Mouse (Mus musculus): ENCODE results near the gene Cxcl16.
"Not testable (repeated sequence)": the region's sequence is repeated elsewhere in the genome, so short reads cannot be mapped to it uniquely, and the experiment has no call there.

Gene Cxcl16

DNA sequence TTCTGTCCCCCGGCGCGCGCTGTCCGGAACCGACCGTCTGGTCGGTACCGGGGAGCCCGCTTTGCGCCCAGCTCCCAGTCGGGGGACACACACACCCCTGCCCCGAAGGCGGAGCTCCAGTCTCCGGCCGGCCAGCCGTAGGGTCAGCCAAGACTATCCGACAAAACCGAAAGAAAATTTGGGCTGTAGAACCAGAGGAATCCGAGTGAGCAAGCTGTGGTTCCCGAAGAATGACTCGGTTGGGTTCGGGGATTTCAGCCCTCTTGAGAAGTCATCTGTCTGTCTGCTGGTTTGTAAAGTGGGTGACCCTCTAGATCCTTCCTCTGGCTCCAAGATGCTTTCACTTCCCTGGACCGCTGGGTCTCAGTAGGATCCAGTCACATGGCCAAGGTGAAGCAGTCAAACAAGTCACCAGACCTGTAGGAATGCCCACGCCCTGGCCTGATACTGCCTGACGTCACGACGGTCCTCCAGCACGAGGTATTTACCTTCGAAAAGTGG lies at the start of gene Cxcl16:
Cxcl16 (minus strand) TSS at position 384 of the 501 bp plus-strand sequence.
- DNase-seq (ENCODE audit: low spot score in 2 of 2): no peak

DNA sequence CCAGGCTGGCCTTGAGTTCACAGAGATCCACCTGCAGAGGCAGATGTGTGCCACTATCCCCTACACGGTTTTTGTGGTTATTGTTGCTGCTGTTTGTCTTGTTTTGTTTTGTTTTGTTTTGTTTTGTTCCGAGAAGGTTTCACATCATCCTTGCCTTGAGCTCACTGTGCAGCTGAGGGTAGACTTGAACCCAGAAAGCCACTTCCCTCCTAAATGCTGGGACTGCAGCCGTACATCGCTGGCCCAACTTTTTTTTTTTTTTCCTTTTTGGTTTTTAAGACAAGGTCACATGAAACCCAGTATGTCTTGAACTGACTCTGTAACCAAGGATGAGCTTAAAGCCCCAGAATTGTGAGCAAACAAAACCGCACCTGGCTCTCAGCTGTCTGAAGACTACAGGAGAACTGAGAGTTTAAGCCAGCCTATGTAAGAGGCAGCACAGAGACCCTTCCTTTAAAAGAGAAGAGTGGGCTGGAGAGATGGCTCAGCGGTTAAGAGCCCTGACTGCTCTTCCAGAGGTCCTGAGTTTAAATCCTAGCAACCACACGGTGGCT lies 47.3 kb upstream of the Cxcl16 start:
- no peak for DNase-seq (ENCODE audit: low spot score in 2 of 2)

DNA sequence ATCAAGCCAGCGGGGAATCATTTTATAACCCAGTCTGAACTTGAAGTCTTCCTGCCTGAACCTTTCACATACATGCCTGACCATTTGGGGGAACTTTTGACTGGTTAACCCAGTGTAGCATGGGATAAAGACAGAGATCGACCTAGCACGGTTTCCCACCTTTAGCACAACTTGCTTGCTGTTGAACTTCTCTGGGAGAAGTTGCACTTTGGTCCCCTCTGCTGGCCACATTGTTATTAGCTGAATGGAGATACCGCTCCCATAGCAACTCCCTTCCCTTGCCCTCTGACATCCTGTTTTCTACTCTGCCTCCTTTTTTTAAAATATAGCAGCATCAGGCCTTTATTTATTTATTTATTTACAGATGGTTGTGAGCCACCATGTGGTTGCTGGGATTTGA lies 46.6 kb upstream of the Cxcl16 start:
- DNase-seq (ENCODE audit: low spot score in 2 of 2): peak in 1 of 2 experiments; percentile 69

DNA sequence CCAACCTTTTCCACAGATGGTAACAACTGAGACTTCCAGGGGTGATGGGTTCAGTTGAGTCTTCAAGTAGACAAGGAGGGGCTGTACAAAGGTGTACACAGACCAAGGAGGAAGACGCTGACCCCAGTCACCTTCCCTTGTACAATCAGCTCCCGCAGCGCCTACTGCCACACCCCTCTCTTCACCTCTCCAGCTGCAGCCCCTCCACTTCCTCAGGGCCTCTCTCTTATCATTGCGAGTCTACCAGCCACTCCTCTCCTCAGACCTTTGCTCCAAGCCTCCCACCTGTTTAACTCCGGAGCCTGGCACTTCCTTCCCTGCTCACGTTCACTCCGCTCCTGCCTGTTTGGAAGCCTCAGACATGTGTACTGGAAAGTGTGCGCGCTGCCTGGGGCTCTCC lies 45.2 kb upstream of the Cxcl16 start, which contains the start of gene Tm4sf5:
Tm4sf5 (plus strand) TSS at position 275 of the 400 bp plus-strand sequence.
- DNase-seq (ENCODE audit: low spot score in 2 of 2): no peak

DNA sequence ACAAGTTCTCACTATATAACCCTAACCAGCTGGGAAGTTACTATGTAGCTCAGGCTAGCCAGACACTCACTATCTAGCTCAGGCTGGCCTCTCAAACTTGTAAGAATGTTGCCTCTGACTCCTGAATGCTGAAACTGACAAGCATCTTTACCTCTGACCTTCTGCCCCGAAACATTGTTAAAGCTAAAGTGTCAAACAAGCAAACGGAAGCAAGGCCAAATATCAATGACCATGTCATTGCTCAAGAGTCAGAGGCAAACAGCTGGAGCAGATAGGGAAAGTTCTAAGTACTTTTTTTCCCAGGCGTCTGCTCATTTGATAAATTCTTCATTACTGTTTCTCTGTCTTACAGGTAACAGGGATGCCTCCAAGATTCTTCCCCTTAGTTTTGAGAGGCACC lies 42.2 kb upstream of the Cxcl16 start:
- no peak for DNase-seq (ENCODE audit: low spot score in 2 of 2)

DNA sequence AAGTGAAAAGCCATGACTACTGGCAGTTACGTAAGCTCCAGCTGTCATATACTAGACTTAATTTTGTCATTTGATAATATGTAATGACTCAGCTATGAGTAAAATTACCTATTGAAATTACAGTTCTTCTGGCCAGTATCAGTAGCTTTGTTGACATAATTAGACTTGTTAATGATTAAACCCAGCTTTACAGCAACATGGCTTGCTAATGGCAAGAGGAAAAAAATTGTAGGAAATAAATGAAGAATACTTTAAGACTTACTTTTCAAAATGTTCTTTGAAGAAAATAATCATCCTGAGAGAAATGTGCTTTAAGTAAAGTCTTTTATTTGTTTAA lies 40.7 kb upstream of the Cxcl16 start:
- DNase-seq (ENCODE audit: low spot score in 2 of 2): no peak

DNA sequence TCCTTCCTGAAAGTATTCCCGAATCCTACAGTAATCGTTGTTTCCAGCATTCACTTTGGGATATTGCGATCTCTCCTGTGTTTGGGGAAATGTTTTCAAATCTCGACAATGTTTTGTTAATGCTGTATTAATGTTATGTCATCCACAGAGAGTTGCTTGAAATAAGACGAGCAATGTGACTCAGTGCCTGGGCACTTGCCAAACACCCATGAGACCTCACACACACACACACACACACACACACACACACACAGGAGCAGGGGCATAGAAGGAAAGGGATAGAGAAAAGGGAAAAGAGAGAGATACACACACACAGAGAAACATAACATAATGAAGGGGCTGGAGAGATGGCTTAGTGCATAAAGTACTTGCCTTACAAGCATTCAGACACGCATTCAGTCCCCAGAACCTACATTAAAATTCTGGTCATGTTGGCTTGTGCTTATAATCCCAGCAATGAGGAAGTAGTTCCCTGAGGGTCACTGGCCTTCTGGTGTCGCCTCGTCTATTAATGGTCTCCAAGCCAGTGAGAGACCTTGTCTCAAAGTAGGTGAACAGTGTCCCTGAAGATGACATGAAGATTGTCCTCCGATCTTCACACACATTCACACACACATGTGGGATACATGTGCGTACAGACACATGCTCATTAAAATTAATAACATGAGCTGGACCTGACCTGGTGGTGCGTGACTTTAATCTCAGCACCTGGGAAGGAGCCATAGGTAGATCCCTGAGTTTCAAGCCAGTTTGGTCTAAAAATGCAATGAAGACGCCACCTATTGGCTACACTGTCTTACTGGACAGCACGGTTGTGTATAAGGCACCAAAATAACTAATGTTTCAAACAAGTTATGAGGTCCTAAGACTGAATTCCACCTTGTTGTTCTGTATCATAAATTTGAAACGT lies 40.0 kb upstream of the Cxcl16 start:
- no peak for DNase-seq (ENCODE audit: low spot score in 2 of 2)

DNA sequence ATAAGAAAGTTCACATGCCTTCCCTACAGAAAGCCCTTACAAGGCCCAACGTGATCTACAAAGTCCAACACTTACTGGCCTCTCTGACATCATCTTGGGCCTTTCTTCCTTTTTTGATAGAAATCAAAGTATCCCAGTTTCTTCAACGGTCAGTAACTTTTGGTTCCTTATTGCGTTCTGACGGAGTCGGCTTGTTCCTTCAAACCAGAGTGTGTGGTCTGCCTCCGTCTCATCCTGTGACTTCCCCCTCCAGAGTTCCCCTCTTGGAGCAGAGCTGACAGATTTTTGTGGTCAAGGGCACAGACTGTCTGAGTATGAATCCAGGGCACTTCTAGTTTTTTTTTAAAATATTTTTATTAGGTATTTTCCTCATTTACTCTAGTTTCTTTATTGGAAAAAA lies 29.9 kb upstream of the Cxcl16 start:
- DNase-seq (ENCODE audit: low spot score in 2 of 2): peak; percentile 33 to 39

DNA sequence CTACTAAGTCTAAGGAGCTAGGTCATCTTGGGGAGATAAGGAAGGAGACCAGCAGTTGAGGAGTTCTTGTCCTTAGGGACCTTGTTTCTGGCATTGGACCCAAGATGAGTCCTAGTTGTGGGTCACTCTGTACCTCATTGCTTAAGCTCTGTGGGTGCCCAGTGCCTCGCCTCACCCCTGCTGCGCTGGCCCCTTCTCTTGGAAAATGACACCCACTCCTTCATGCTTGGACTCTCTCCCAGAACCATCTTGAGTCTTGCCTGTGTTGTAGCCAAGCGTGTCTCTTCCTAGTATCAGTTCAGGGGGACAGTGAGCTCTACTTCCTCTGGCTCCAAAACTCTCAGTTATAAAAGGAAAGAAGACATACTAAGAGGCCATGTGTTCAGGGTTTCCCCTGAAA lies 29.4 kb upstream of the Cxcl16 start:
- no peak for DNase-seq (ENCODE audit: low spot score in 2 of 2)

DNA sequence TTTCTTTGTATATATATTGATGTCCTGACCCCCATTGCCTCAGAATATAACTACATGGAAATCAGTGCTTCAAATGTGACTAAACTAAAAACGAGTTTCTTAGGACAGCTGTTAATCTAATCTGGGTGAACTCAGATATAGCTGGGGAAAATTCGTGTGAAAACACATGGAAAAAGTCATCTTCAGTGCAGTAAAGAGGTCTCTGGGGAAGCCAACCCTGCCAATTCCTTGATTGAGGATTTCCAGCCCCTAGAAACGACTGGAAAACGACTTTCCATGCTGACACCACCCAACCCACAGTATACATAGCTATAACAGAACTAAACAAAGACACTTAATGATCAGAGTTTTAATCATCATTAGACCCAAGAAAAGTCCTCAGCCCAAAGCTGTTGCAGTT lies 28.0 kb upstream of the Cxcl16 start:
- DNase-seq (ENCODE audit: low spot score in 2 of 2): no peak

DNA sequence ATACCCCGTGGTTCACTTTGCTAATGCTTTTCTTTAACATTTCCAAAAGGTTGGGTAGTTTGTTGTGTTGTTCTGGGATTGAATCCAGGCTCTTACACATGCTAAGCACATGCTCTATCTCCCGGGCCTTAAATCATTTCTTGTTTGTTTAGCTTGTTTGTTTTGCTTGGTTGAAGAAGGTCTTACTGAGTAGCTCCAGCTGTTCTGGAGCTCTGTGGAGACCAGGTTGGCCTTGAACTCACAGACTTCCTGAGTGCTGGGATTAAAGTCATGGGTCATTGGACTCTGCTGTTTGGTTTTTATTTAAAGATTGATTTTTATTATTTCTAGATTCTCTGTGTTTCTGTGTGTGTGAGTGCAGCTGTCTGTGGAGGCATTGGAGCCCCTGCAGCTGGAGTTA lies 25.7 kb upstream of the Cxcl16 start:
- no peak for DNase-seq (ENCODE audit: low spot score in 2 of 2)

DNA sequence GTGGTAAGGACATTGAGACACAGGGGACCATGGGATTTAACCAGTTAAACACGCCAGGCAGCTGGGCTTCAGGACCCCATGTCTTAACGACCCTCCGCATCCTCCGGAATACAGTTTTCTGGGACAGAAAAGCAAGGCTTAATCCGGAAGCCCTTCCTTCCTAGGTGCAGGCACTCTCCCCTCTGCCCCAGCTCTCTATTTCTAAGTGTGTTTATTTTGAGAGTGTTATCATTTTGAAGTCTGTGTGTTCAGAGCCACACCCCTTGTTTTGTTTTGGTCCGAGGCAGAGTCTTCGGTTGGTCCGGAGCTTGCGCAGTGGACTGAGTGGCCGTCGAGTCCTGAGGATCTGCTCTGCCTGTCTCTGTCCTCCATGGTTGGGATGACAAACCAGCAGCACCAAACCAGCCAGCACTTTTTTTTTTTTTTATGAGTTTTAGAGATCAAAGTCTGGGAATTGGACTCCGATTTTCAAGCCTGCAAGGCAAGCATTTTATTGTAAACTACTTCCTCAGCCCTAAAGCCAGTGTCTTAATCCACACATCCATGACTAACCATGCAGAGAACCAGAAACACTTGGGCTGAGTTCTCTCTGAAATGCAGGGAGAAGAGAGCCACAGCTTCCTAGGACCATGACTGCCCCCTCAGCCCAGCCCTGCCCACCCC lies 15.2 kb upstream of the Cxcl16 start:
- no peak for DNase-seq (ENCODE audit: low spot score in 2 of 2)

DNA sequence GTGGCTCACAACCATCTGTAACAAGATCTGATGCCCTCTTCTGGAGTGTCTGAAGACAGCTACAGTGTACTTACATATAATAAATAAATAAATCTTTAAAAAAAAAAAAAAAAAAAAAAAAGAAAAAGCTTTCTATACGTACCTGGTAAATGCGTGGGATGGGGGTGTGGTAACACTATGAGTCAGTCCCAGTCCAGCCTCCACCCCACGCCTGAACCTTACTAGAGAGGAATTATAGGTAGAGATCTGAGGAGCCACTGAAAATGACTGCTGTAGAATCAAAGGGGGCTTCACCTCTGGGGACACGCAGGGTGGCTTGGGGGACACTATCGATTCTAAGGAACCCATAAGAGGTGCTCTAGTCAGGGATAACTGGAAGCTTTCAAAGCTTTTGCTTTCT lies 13.5 kb upstream of the Cxcl16 start:
- not testable (repeated sequence) for DNase-seq (ENCODE audit: low spot score in 2 of 2)

DNA sequence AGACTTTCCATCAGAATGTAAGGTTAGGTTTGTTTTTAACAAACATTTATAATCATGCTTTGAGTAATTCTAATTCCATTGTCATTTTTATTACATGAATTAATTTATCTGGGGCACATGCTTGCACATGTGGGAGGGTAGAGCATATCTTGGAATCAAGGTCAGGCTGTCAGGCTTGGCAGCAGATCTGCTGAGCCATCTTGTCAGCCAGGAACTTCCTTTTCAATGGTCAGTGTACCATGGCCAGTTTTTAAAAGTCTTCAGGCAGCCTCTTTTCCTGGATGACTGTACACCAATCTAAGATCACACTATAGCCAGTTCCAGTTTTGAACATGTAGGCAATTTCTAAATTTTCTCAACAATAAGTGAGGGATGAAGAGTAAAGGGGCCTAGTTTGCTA lies 12.9 kb upstream of the Cxcl16 start:
- DNase-seq (ENCODE audit: low spot score in 2 of 2): no peak

DNA sequence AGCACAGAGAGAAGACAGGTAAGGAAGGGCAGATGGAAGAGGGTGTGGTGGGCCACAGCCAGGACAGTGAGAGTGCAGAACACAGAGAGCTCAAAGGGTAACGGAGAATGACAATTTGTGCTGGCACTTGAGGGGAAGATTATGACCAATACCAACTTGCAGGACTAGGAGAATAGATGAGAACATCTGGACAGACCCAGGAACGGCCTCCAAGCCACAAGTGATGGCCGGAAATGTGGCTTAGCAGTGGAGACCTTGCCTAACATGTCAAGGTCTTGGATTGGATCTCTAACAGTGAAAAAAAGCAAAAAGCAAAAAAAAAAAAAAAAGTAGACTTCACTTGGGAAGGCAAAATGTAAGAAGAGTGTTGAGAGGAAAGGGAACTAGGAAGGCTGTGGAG lies 10.0 kb upstream of the Cxcl16 start:
- no peak for DNase-seq (ENCODE audit: low spot score in 2 of 2)

DNA sequence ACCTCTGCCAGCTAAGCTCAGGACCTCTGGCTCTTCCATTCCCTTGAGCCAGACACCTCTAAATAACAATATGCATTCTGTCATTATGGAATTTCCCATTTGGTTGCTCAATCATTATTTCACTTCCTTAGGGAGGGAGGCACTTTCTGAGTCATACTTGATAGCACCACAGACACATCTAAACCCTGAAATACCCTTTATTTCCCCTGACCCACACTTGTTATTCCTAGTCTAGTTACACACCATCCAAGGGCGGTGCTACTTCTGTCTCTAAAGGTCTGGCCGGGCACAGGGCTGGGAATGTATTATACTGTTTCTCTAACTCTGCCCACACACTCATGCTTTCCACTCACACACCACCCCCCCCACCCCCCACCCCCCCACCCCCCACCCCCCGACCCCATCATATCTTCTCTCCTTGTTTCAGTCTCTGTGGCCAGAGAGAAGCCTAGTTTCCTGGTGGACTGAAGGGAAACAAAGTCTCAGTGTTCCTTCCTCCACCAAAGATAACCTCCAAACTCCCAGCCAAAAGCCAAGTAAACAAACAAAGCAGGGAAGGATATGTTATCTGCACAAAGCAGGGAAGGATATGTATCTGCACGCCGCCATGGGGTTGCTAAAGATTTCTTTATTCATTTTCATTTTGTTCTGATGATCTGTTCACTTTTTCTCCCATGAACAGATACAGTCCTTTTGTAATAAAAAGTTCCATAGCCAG lies 8.3 kb upstream of the Cxcl16 start:
- no peak for DNase-seq (ENCODE audit: low spot score in 2 of 2)

DNA sequence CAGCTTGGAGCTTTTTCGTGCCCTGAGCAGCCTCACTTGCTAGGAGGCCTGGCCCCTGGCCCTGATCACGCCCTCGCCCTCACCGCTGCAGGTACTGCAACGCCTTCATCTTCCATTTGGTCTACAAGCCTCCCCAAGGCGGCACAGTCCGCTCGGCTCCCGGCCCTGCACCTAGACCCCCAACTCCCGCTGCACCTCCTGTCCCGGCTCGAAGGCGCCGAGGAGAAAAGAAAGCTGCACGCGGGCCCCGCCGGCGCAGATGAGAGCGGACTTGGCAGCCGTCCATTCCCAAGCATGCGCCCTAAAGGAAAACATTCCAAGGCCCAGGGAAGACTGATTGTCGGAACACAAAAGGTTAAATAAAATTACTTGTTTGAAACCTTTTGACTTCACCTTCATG lies 6.0 kb upstream of the Cxcl16 start:
- peak in 1 of 2 experiments; percentile 48 for DNase-seq (ENCODE audit: low spot score in 2 of 2)

DNA sequence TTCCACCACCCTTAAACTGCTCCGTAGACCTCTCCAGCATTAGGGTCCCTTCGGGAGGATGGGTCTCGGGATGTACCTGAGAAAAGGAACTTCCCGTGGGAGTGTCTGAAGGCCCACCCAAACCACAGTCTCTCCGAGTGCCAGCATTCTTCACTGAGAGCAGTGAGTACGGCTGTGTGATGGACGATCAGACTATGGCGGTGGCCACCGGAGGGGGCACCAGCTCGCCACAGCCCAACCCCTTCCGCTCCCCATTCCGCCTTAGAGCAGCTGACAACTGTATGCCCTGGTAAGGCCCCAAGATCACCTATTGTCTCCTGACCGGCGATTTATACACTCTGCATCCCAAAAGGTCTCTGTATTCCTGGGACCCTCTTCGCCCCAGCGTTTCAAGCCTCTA lies 5.4 kb upstream of the Cxcl16 start:
- no peak for DNase-seq (ENCODE audit: low spot score in 2 of 2)

DNA sequence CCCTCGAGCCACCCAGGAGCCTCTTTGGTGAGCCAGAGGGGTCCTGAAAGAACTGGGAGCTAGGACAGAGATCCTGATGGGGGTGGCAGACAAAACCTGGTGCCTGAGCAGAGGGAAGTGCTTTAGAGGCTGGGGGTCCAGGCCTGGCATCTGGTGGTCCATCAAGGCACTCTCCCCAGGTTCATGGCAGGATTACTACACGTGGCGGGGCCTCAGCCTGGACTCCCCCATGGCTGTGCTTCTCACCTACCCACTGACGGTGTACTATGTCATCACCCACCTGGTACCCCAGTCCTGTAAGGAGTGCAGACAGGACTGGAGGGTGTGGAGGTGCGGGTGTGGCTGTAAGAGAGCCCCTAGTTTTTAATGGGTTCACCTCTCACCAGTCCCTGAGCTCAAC lies 4.2 kb upstream of the Cxcl16 start:
- no peak for DNase-seq (ENCODE audit: low spot score in 2 of 2)

DNA sequence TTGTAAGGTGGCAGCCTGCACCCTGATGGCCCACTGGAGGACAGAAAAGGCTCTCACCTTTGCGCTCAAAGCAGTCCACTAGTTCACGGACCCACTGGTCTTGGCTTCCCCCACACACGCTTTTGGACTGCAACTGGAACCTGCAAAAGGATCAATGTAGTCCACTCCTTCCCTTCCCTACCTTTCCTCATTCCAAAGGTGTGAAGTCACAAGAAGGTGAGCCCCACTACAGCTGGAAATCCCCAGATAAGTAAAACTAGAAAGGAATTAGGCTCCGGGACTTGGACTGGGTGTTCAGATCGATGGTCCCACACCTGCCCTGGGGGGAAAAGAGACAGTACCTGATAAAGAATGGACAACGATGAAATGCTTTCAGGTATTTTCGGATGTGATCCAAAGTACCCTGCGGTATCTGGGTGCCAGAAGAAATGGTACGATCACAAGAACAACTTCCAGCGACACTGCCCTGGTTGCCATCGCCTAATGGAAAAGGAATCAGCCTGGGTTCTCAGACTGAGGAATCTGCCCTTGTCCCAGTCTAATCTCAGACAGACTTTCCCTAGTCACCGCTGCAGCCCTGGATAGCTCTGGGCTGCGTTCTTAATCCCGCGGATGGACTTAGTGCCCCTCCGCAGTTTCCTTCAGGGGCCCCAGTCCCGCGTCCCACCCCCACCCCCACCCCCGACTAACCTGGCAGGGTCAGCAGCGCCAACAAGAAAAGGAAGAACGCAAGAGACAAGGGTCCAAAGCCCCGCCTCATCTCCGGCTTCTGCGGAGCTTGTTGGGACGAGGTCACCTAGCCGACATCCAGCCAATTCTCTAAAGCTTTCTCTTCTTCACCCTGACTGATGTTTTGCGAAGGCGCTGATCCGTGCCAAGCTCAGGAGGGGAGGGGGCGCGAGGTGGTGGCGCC lies 840 bp downstream of the Cxcl16 start, which contains the start of gene Zmynd15:
Zmynd15 (plus strand) TSS at position 746 of the 913 bp plus-strand sequence.
- DNase-seq (ENCODE audit: low spot score in 2 of 2): no peak
